Mouse (Mus musculus): ENCODE measurements at regions not wholly inside any gene's neighbourhood (a gene's known extent, or its start where the extent isn't known, plus 50 kb on each side); places are given as distances from the start of the nearest gene placed in this dataset.

DNA sequence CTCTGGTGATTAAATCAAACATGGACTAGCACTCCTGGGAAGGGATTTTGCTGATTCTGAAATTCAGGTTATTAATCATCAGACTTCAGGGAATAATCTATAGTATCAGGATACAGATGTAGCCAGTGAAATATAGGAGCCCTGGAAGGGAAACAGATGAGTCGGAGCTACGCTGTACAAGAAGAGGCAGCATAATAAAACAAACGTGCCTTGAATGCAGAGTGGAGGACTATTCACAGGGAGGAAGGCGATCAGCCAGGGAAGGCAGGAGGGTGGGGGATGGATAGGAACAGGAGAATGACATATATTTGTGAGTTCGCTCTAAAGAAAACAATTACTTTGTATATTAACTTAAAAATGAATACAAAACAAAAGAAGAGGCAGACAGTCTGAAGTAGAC is 286.6 kb upstream of the Got2 start:
- no peak for ATAC-seq (ENCODE audit: insufficient number of reproducible peaks, low FRiP score, low TSS enrichment, low read depth)
- 70% methylated on average over 5 of the region's 5 CpGs for WGBS
- H3K4me1 ChIP-seq = no peaks in the 10 kb centered on the region

DNA sequence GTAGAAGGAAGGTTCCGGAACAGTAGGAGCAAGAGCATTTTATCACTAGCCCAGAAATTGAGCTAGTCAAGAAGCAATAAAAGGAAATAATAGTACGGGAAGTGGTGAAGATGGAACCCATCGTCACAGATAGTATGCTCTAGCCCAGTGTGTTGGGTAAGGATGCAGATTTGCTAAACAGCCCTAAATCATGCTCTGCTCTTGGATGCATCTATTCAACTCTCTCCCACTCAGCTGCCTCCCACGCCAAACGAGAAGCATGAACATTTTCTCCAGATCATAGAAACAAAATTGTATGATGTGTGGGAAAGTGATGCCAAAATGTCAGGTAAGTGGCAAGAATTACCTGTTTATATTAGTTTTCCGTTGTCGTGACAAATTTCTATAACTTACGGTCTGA is 276.6 kb upstream of the Got2 start:
- ATAC-seq (ENCODE audit: insufficient number of reproducible peaks, low FRiP score, low TSS enrichment, low read depth) = no peak
- H3K4me3 ChIP-seq (replicated peaks) = no peak overlapping the region
- H3K4me2 ChIP-seq (replicated peaks) = no peak overlapping the region
- H3K36me3 ChIP-seq = no peaks in the 10 kb centered on the region
- WGBS = 89% methylated on average over 8 of the region's 8 CpGs
- no peaks in the 10 kb centered on the region for H3K9me3 ChIP-seq (replicated peaks)
- H3K4me1 ChIP-seq = no peaks in the 10 kb centered on the region
- no peaks in the 10 kb centered on the region for H3K27me3 ChIP-seq
- no peak overlapping the region for H3K27ac ChIP-seq (replicated peaks)
- H3K9ac ChIP-seq = no peak overlapping the region

More for the DNA sequence above, 286.6 kb upstream of the Got2 start:
- H3K4me2 ChIP-seq (replicated peaks) = no peak overlapping the region
- H3K4me3 ChIP-seq (replicated peaks) = no peak overlapping the region
- H3K27ac ChIP-seq (replicated peaks) = no peak overlapping the region
- H3K36me3 ChIP-seq = no peaks in the 10 kb centered on the region
- H3K9ac ChIP-seq = no peak overlapping the region
- no peaks in the 10 kb centered on the region for H3K27me3 ChIP-seq
- no peaks in the 10 kb centered on the region for H3K9me3 ChIP-seq (replicated peaks)

DNA sequence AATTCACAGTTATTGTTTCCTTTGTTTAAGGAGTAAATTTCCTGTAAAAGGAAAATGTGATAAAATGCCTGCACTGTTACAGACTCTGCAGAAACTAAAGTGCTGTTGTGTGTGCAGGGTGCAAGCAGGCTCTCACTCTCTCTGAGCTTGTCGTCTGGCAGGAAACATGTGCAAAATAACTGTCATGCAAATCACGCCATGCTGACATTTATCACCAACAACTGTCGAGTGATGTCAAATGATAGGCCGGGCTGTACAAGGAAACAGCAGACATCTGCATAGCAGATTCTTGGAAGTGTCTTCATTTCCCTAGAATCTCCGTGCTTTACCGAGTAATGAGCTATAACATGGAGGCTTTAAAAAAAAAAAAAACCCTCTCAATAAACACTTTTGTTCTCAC is 271.6 kb upstream of the Got2 start:
- Histone ChIP-seq H3K4me1 (no peaks in the 10 kb centered on the region), H3K9ac (no peak overlapping the region), H3K9me3 (replicated peaks) (no peaks in the 10 kb centered on the region), H3K27ac (replicated peaks) (no peak overlapping the region), H3K36me3 (no peaks in the 10 kb centered on the region), H3K27me3 (no peaks in the 10 kb centered on the region), H3K4me3 (replicated peaks) (no peak overlapping the region), H3K4me2 (replicated peaks) (no peak overlapping the region)
- WGBS = 29% methylated on average over 6 of the region's 6 CpGs
- ATAC-seq (ENCODE audit: insufficient number of reproducible peaks, low FRiP score, low TSS enrichment, low read depth) = no peak

DNA sequence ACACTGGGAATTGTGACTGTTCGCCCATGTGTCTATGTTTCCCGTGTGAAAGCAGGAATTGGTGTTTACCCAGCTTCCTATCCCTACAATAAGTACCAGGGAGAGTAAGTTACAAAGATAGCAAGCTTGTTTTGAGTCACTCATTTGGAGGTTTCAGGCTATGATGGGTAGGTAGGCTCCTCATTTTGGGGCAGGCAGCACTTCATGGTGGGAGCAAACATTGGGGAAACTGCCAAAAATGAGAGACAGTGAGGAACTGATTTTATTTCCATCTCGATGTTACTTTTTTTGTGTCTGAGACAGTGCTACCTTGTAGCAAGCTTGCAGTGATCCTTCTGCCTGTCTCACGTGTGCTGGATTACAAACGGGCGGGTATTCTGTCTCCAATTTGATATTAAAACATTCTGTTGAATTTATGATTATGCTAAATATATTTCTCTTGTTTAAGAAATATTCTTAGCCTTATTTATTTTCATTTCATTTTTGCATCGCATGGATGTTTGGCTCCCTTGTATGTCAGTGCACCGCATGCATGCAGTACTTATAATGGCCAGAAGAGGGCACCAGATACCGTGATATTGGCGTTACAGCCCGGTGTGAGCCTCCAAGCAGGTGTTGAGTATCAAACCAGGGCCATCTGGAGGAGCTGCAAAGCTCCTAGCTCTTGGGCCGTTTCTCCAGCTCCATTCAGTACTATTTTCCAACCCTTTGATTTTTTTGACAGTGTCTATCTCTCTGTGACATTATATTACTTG is 264.3 kb upstream of the Got2 start:
- Histone ChIP-seq H3K4me2 (replicated peaks) (no peak overlapping the region), H3K36me3 (no peaks in the 10 kb centered on the region), H3K4me3 (replicated peaks) (no peak overlapping the region), H3K4me1 (no peaks in the 10 kb centered on the region), H3K9ac (no peak overlapping the region), H3K27me3 (no peaks in the 10 kb centered on the region), H3K9me3 (replicated peaks) (no peaks in the 10 kb centered on the region), H3K27ac (replicated peaks) (no peak overlapping the region)
- WGBS = 39% methylated on average over 12 of the region's 12 CpGs
- no peak for ATAC-seq (ENCODE audit: insufficient number of reproducible peaks, low FRiP score, low TSS enrichment, low read depth)

DNA sequence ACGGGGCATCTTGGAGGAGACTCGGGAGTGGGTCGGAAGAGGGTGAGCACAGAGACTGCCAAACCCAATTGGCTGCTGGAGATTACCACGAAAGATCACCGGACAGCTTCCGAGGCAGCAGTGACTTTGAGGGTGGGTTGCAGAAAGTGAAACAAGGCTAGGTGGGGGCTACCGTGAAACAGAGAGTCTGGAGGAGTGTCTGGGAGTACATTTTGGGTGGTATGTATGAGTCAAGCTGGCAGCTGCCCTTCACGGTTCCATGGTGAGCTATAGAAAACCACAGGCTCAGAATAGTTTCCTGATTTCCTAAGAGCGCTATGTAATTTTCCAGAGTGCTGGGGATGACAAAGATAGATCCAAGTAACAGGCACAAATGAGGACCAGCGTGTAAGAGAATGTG is 263.7 kb upstream of the Got2 start:
- H3K4me1 ChIP-seq = no peaks in the 10 kb centered on the region
- no peak for ATAC-seq (ENCODE audit: insufficient number of reproducible peaks, low FRiP score, low TSS enrichment, low read depth)
- 63% methylated on average over 10 of the region's 10 CpGs for WGBS
- H3K9me3 ChIP-seq (replicated peaks) = no peaks in the 10 kb centered on the region
- H3K9ac ChIP-seq = no peak overlapping the region
- H3K27me3 ChIP-seq = no peaks in the 10 kb centered on the region
- no peak overlapping the region for H3K4me2 ChIP-seq (replicated peaks)
- H3K4me3 ChIP-seq (replicated peaks) = no peak overlapping the region
- no peak overlapping the region for H3K27ac ChIP-seq (replicated peaks)
- no peaks in the 10 kb centered on the region for H3K36me3 ChIP-seq

DNA sequence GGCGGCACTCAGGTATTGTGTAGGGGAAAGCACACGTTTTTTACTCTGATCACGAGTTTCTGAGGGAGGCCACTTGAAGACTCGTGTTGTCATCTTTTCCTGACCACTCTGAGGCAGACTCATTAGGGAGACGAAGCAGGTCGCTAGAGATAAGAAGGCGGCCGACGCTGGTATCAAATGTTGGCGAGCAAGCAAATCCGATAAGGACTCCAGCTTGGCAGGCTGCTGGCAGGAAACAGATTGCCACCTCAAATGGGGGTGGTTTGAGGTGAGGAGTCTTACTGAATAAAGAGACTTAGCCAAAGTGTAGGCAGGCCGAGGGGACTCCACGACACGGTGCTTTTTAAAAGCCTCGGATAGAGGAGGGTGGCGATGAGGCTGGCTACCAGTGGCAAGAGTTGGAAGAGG is 262.7 kb upstream of the Got2 start:
- no peak overlapping the region for H3K4me2 ChIP-seq (replicated peaks)
- no peak overlapping the region for H3K9ac ChIP-seq
- no peaks in the 10 kb centered on the region for H3K4me1 ChIP-seq
- H3K36me3 ChIP-seq = no peaks in the 10 kb centered on the region
- 74% methylated on average over 16 of the region's 16 CpGs for WGBS
- H3K4me3 ChIP-seq (replicated peaks) = no peak overlapping the region
- H3K27me3 ChIP-seq = no peaks in the 10 kb centered on the region
- no peak for ATAC-seq (ENCODE audit: insufficient number of reproducible peaks, low FRiP score, low TSS enrichment, low read depth)
- no peak overlapping the region for H3K27ac ChIP-seq (replicated peaks)
- no peaks in the 10 kb centered on the region for H3K9me3 ChIP-seq (replicated peaks)

DNA sequence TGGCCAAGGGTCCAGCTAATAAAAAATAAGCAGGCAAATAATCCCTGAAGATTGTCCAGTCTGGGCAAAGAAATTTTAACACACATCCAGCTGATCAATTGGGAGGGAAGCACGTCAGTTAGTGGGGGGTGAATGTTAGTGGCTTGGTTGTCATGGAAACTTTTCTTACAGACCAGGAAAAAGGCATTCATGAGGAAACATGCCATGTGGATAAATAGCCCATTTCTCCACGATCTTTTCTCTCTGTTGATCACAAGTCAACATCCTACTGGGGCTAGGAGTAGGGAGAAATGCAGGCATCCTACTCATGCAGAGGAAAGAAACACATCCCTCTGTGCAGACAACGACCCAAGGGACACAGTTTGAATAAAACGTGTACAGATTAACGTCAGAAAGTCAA is 243.8 kb upstream of the Got2 start:
- Histone ChIP-seq H3K4me3 (replicated peaks) (no peak overlapping the region), H3K36me3 (no peaks in the 10 kb centered on the region), H3K9ac (no peak overlapping the region), H3K9me3 (replicated peaks) (no peaks in the 10 kb centered on the region), H3K27me3 (no peaks in the 10 kb centered on the region), H3K4me1 (no peaks in the 10 kb centered on the region), H3K27ac (replicated peaks) (no peak overlapping the region), H3K4me2 (replicated peaks) (no peak overlapping the region)
- WGBS = 55% methylated on average over 5 of the region's 5 CpGs
- no peak for ATAC-seq (ENCODE audit: insufficient number of reproducible peaks, low FRiP score, low TSS enrichment, low read depth)

DNA sequence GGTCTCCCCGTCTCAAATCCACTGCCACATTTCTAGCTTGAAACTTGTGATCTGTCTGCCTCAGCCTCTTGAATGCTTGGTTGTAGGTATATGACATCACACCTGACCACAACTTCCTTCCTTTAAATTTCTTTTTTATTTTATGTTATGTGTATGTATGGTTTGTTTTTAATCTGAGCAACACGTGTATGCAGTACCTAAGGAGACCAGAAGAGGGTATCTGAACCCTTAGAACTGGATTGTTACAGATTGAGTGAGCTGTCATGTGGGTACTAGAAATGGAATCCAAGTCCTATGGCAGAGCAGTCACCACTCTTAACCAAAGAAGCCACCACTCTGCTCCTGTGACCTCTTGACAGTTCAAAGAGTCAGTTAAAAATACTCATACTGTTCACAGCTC is 240.0 kb upstream of the Got2 start:
- ATAC-seq (ENCODE audit: insufficient number of reproducible peaks, low FRiP score, low TSS enrichment, low read depth) = no peak
- Histone ChIP-seq H3K4me1 (no peaks in the 10 kb centered on the region), H3K4me3 (replicated peaks) (no peak overlapping the region), H3K4me2 (replicated peaks) (no peak overlapping the region), H3K36me3 (no peaks in the 10 kb centered on the region), H3K9me3 (replicated peaks) (no peaks in the 10 kb centered on the region), H3K27ac (replicated peaks) (no peak overlapping the region), H3K9ac (no peak overlapping the region), H3K27me3 (no peaks in the 10 kb centered on the region)
- WGBS = 68% methylated on average over 2 of the region's 2 CpGs

DNA sequence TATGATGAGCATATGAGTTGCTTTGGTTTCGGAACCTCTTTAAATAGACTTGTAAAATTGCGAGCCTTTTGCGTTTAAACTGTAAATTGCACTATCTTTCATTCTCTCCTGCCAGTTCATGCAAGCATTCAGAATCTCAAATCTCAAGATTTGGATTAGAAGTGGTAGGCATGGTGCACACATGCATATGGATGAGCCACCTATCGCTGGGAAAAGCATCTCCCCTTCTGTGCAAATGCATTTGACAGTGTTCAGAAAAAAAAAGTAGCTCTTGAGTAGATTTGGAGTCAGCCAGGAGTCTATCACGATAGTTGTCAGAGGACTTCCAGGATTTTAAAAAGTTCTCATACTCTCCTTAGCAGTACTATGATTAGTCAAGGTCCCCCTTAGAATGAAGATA is 212.5 kb upstream of the Got2 start:
- Histone ChIP-seq H3K9me3 (replicated peaks) (no peaks in the 10 kb centered on the region), H3K27ac (replicated peaks) (no peak overlapping the region), H3K4me2 (replicated peaks) (no peak overlapping the region), H3K36me3 (no peaks in the 10 kb centered on the region), H3K4me1 (no peaks in the 10 kb centered on the region), H3K27me3 (no peaks in the 10 kb centered on the region), H3K4me3 (replicated peaks) (no peak overlapping the region), H3K9ac (no peak overlapping the region)
- 85% methylated on average over 5 of the region's 5 CpGs for WGBS
- ATAC-seq (ENCODE audit: insufficient number of reproducible peaks, low FRiP score, low TSS enrichment, low read depth) = no peak

DNA sequence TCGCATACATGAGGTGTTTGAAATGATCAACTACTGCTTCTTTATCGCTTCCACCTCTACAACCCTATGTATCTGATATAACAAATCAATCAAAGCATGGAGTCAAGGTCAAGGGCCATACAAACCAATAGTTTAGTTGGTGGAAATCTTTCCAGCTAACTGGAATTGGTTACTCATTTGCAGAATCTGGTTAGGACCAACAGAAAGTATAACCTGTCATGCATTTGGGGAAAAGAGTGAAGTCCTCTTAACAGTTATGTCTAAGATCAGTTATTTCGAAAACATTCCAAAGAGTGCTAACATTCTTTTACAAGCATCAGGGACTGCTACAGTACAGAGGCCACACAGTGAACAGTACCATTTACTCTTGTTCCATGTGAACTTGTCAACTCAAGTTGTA is 204.6 kb upstream of the Got2 start:
- H3K4me2 ChIP-seq (replicated peaks) = no peak overlapping the region
- H3K4me1 ChIP-seq = no peaks in the 10 kb centered on the region
- no peak overlapping the region for H3K27ac ChIP-seq (replicated peaks)
- no peaks in the 10 kb centered on the region for H3K9me3 ChIP-seq (replicated peaks)
- WGBS = 82% methylated on average over 3 of the region's 3 CpGs
- no peak overlapping the region for H3K4me3 ChIP-seq (replicated peaks)
- no peaks in the 10 kb centered on the region for H3K27me3 ChIP-seq
- no peaks in the 10 kb centered on the region for H3K36me3 ChIP-seq
- H3K9ac ChIP-seq = no peak overlapping the region
- no peak for ATAC-seq (ENCODE audit: insufficient number of reproducible peaks, low FRiP score, low TSS enrichment, low read depth)

DNA sequence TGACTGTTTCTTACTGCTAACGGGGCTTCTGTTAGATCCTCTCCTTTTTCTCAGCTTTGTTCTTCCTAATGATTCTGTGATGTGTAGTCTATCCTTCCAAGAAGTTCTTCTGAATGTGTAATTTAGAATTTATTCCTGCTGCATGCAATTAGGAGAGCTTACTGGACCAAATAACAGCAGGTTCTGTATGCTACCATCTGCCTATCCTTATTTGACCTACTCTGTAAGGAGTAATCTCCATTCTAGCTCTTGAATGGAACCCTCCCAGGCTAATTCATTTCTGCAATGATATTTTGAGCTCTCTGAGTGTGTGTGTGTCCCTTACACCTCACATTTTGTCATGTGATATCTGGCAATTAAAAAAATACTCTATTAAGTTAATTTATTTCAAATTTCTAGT is 201.9 kb upstream of the Got2 start:
- ATAC-seq (ENCODE audit: insufficient number of reproducible peaks, low FRiP score, low TSS enrichment, low read depth) = no peak
- no peaks in the 10 kb centered on the region for H3K36me3 ChIP-seq
- no peak overlapping the region for H3K4me2 ChIP-seq (replicated peaks)
- no peaks in the 10 kb centered on the region for H3K27me3 ChIP-seq
- no peak overlapping the region for H3K9ac ChIP-seq
- H3K9me3 ChIP-seq (replicated peaks) = no peaks in the 10 kb centered on the region
- H3K27ac ChIP-seq (replicated peaks) = no peak overlapping the region
- H3K4me3 ChIP-seq (replicated peaks) = no peak overlapping the region
- WGBS = 85% methylated on average over 1 of the region's 1 CpGs
- H3K4me1 ChIP-seq = no peaks in the 10 kb centered on the region

DNA sequence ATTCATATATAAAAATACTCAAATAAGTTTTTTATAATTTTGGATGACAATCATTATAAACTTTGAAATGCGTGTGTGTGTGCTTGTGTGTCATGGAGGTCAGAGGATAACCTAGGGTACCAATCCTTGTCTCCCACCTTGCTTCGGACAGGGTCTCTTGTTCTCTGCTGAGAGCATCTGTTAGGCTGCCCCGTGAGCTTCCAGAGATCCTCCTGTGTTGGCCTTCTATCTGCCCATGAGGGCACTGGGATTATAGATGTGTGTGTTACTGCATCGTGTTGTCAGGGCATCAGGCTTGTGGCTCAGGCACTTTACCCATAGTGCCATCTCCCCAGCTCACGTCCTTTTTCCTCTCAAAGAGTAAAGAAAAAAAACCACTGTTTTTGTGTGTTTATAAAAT is 180.0 kb upstream of the Got2 start:
- ATAC-seq (ENCODE audit: insufficient number of reproducible peaks, low FRiP score, low TSS enrichment, low read depth) = no peak
- 79% methylated on average over 5 of the region's 5 CpGs for WGBS
- no peaks in the 10 kb centered on the region for H3K9me3 ChIP-seq (replicated peaks)
- no peaks in the 10 kb centered on the region for H3K27me3 ChIP-seq
- no peaks in the 10 kb centered on the region for H3K36me3 ChIP-seq
- no peak overlapping the region for H3K4me2 ChIP-seq (replicated peaks)
- no peak overlapping the region for H3K27ac ChIP-seq (replicated peaks)
- H3K4me1 ChIP-seq = no peaks in the 10 kb centered on the region
- H3K4me3 ChIP-seq (replicated peaks) = no peak overlapping the region
- H3K9ac ChIP-seq = no peak overlapping the region

Data from embryonic facial prominence, embryonic 15.5 days (tissue).